Mouse (Mus musculus): ENCODE results near the gene Crebl2. TPM values are rescaled to one million over a fixed set of nuclear protein-coding genes. Genes with fewer than 3 reads are reported as not detected.

Crebl2 gene
- polyA plus RNA-seq, 3 experiments from 2014 or later: 20.4 to 46.1 (median 45.3) TPM

Other genes starting within 250 kb of the Crebl2 start
- 10 to 100 TPM in 2 of 3 experiments, 1 to 10 TPM in 1; 5.9 to 12.1 (median 10.6) TPM for gene Mansc1, start 197.7 kb upstream of the Crebl2 start, polyA plus RNA-seq (2017; shearing (Covaris generic))
- 10 to 100 TPM; 11.7 to 19.3 (median 12.6) TPM for gene Borcs5, start 190.6 kb upstream of the Crebl2 start, polyA plus RNA-seq (2017; shearing (Covaris generic))
- gene Dusp16, start 37.5 kb upstream of the Crebl2 start, polyA plus RNA-seq (2017; shearing (Covaris generic)): 1 to 10 TPM; 2.8 to 6.3 (median 5.1) TPM
- gene Gpr19, start 68.4 kb downstream of the Crebl2 start, polyA plus RNA-seq (2017; shearing (Covaris generic)): 1 to 10 TPM; 5.7 to 9.1 (median 6.8) TPM
- 10 to 100 TPM; 29.4 to 55.7 (median 51.9) TPM for gene Cdkn1b, start 90.2 kb downstream of the Crebl2 start, polyA plus RNA-seq (2017; shearing (Covaris generic))
- gene Apold1, start 151.6 kb downstream of the Crebl2 start, polyA plus RNA-seq (2017; shearing (Covaris generic)): under 1 TPM in 2 of 3 experiments, not detected in 1; 0.09 to 0.33 TPM
- gene Ddx47, start 181.5 kb downstream of the Crebl2 start, polyA plus RNA-seq (2017; shearing (Covaris generic)): 100 to 1,000 TPM; 133 to 189 (median 188) TPM
- gene Gprc5a, start 235.5 kb downstream of the Crebl2 start, polyA plus RNA-seq (2017; shearing (Covaris generic)): under 1 TPM; 0.28 to 0.73 (median 0.59) TPM

All from inflammation-experienced regulatory T-cells, adult 6 months (primary cell).